Mouse (Mus musculus) ES-E14 (cell line): ENCODE measurements around the gene Cc2d2a. TPM values are rescaled to one million over a fixed set of nuclear protein-coding genes. Genes with fewer than 3 reads are reported as not detected.

Experiments
- DNase-seq: peaks from one replicate; pipeline ENCODE4 v3.0.0-alpha.2; 2013; ENCODE audit warnings: low read depth, low spot score
- H3K27ac ChIP-seq: 2 replicates; pipeline ENCODE4 v1.5.1; 2012; ENCODE audit warnings: low read depth, mild to moderate bottlenecking, low read length, moderate library complexity, mixed read lengths; ENCODE audit not compliant: poor library complexity, insufficient read depth, severe bottlenecking
- H3K36me3 ChIP-seq: 2 replicates; pipeline ENCODE4 v1.6.1; 2012; ENCODE audit warnings: mild to moderate bottlenecking, low read length, moderate library complexity, mixed read lengths; ENCODE audit not compliant: control insufficient read depth, poor library complexity, insufficient read depth, severe bottlenecking
- H3K4me1 ChIP-seq, 2 experiments: fragments of 150-350 bp in 1 of 2; sonication (generic) in 1 of 2; 2 replicates each; pipeline ENCODE4 v1.6.1; 2012; ENCODE audit warnings: low read length in 2 of 2, mild to moderate bottlenecking in 1 of 2, mixed read lengths in 1 of 2; ENCODE audit not compliant: control insufficient read depth in 2 of 2, insufficient read depth in 2 of 2, poor library complexity in 1 of 2
- H3K4me3 ChIP-seq, 2 experiments: fragments of 150-350 bp in 1 of 2; sonication (generic) in 1 of 2; 2 replicates each; pipeline ENCODE4 v1.5.1; 2012; ENCODE audit warnings: low read length in 2 of 2, low read depth in 1 of 2, mild to moderate bottlenecking in 1 of 2, mixed read lengths in 1 of 2; ENCODE audit not compliant: insufficient read depth in 1 of 2, poor library complexity in 1 of 2, severe bottlenecking in 1 of 2
- H3K9ac ChIP-seq: 2 replicates; pipeline ENCODE4 v1.6.1; 2012; ENCODE audit warnings: low read depth, mild to moderate bottlenecking, low read length, mixed read lengths; ENCODE audit not compliant: poor library complexity, insufficient read depth, severe bottlenecking
- H3K9me3 ChIP-seq: fragments of 150-350 bp; sonication (generic); 2 replicates; pipeline ENCODE4 v1.6.1; 2012; ENCODE audit warnings: low read depth, mild to moderate bottlenecking, low read length; ENCODE audit not compliant: control insufficient read depth, insufficient read depth
- CHD2 ChIP-seq: IDR thresholded peaks from 2 replicates; pipeline ENCODE4 v1.6.1; 2014; ENCODE audit warnings: mild to moderate bottlenecking, low read depth, low read length, inconsistent platforms
- HCFC1 ChIP-seq: IDR thresholded peaks from 2 replicates; pipeline ENCODE4 v1.6.1; 2012; ENCODE audit warnings: low read length, inconsistent platforms, borderline replicate concordance; ENCODE audit not compliant: insufficient read depth
- MAFK ChIP-seq: IDR thresholded peaks from 2 replicates; pipeline ENCODE4 v1.6.1; 2014; ENCODE audit warnings: mild to moderate bottlenecking, low read depth, low read length, inconsistent platforms; ENCODE audit not compliant: insufficient read depth
- ZC3H11A ChIP-seq: IDR thresholded peaks from 2 replicates; pipeline ENCODE4 v1.6.1; 2012; ENCODE audit warnings: low read depth, mild to moderate bottlenecking, inconsistent platforms, low read length, borderline replicate concordance
- ZNF384 ChIP-seq: IDR thresholded peaks from 2 replicates; pipeline ENCODE4 v1.6.1; 2012; ENCODE audit warnings: low read depth, low read length, inconsistent platforms
- in situ Hi-C, 2 experiments: fragments of 600-800 bp; cut with MboI; formaldehyde crosslinking; loops; one replicate each; pipeline ENCODE4 v1.15.1; 2025; ENCODE audit warnings: low sequenced_read_pairs in 2 of 2, inconsistent platforms in 1 of 2; ENCODE audit not compliant: unreplicated experiment in 2 of 2
- total RNA-seq: library from RNA; depleted of rRNA; stranded (reverse); fragments of 300-350 nt; gene quantifications from 2 replicates; pipeline ENCODE4 v1.2.3, GENCODE M21; 2012; rRNA removed

Cc2d2a gene
- total RNA-seq, 1 experiment: 6.0 TPM

DNA sequence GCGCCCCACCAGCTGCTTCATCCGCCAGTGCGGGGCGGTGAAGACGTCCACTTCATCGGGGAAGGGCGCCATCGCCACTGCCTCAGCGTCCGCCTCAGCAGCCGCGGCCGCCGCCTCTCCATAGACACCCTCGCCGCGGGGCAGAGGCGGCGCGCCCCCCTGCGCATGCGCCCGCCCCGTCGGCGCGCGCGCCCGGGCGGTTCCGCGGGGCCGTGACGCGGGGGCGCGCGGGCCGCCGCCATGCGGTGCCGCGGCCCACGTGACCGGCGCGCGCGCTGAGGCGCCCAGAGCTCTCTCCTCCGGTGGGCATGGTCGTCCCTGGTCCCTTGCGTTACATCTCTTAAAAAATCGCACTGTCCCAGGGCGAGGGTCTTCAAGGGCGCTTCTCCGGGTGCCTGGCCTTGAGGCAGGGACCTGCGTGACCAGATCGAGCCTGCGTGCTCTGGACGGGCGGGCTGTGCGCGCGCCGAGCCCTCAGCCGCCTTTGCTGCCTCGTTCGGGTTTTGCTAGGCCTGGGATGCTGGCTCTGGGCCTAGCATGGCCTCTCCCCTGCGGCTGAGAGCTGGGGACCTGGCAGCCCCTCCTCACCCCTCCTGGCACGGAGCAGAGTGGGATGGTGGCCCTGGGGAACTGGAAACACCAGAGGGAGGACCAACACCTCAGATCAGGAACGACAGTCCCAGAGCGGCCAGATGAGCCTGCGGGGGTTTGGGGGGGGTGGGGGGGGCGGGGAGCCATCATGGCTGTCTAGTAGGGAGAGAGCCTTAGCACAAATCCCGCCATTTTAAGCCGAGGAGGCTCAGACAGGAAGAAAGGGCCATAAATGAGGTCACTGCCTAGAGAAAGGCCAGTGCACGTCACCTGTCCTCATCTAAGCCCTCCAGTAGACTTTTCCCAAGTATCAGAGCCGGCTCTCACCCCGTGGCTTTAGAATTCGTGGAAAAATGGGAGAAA, 120.1 kb downstream of the Cc2d2a start:
- Histone ChIP-seq H3K4me1 (peaks cover 2 to 6% of the 10 kb centered on the region in 2 experiments; a peak in 2 of 4 replicates), H3K9ac (peak overlapping the region; percentile 95), H3K27ac (peak overlapping the region; percentile 89), H3K9me3 (no peaks in the 10 kb centered on the region), H3K36me3 (no peaks in the 10 kb centered on the region), H3K4me3 (peak overlapping the region; percentile 90 to 92)
- TF ChIP-seq HCFC1 (peak; percentile 59; the same call in 1 of the 2 replicates), CHD2 (no peak), ZC3H11A (no peak)
- in situ Hi-C loops: no loop called here
- peak; percentile 43 for DNase-seq

DNA sequence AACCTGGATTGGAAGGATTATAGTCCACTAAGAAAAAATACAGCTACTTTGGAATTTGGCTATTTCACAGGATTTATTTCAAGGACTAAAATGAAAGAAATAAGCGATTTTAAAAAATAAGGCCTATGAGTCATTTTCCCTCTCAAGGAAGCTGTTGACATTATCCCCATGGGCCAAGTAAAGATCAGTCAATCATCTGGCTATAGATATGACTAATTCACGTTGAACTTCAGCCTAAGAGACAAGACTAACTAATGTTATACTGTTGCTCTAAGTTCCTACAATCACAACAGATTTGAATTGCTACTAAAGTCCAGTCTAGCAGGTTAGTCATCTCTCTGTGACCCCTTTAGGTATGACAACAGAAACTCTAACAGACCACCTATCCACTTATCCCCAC, 121.8 kb downstream of the Cc2d2a start:
- no peak for TF ChIP-seq CHD2
- H3K27ac ChIP-seq: no peak overlapping the region
- H3K4me3 ChIP-seq: no peak overlapping the region
- H3K36me3 ChIP-seq: no peaks in the 10 kb centered on the region
- no peak overlapping the region for H3K9ac ChIP-seq
- in situ Hi-C loops: no loop called here
- no peak for DNase-seq
- H3K4me1 ChIP-seq: peaks cover 2 to 6% of the 10 kb centered on the region in 2 experiments; a peak in 2 of 4 replicates
- no peaks in the 10 kb centered on the region for H3K9me3 ChIP-seq

DNA sequence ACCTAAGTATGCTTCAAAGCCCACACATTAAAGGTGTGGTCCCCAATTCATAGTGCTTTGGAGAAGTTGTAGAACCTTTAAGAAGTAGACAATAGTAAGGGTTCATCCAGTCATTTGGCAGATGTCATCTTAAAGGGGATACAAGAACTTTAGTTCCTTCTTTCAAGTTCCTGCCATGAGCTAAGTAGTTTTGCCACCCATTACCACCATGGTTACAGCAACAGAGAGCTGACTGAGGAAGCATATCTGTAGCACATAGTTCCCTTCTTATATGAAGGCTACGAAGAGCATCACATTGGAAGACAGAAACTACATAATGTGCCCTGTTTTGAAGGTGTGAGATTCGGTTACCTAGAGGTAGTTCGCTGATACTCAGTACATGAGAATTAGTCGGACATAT, 124.5 kb downstream of the Cc2d2a start:
- TF ChIP-seq HCFC1 (no peak), ZNF384 (no peak), CHD2 (no peak), MAFK (no peak), ZC3H11A (no peak)
- Histone ChIP-seq H3K9me3 (no peaks in the 10 kb centered on the region), H3K9ac (no peak overlapping the region), H3K4me1 (peaks cover 0 to 3% of the 10 kb centered on the region in 2 experiments; a peak in 1 of 4 replicates), H3K4me3 (no peak overlapping the region), H3K36me3 (no peaks in the 10 kb centered on the region), H3K27ac (no peak overlapping the region)
- in situ Hi-C loops: no loop called here
- DNase-seq: no peak

DNA sequence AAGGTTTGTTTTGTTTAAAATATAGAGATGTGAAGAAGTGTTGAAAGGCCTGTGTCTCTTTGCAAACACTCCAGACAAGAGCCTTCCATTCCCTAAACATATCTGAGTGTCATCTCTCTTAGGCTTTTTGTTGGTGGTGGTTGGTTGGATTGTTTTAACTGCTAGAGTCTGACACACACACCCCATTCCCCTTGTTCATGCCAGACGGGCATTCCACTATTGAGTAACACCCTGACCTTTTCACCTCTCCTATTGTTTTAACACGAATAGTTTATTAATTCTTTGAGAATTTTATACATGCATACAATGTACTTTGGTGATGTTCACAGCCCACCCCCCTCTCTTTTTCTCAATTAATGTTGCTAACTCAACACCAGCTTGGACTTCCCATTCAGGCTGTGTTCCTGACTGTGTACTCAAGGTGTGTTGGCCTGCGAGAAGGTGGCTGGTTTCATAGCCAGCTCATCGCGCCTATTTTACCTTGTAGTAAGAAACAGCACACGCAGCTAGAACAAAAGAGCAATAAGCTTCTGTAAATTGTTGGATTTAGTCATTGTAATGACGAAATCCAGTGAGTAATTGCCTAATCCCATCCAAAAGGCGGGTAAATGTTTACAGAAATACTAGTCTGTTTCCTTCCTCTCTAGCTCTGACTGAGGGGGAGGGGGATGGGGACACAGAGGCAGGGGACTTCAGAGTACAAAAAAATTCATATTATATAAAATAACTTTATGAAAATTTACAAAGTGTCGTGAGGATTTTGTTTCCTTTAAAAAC, 126.0 kb downstream of the Cc2d2a start:
- no peaks in the 10 kb centered on the region for H3K9me3 ChIP-seq
- in situ Hi-C loops: no loop called here
- no peak overlapping the region for H3K4me3 ChIP-seq

More for the DNA sequence above, 126.0 kb downstream of the Cc2d2a start:
- DNase-seq: no peak
- peaks cover 0 to 1% of the 10 kb centered on the region in 2 experiments; a peak in 1 of 4 replicates for H3K4me1 ChIP-seq
- no peaks in the 10 kb centered on the region for H3K36me3 ChIP-seq
- H3K9ac ChIP-seq: no peak overlapping the region
- TF ChIP-seq MAFK: no peak
- TF ChIP-seq ZC3H11A: no peak
- H3K27ac ChIP-seq: no peak overlapping the region

Other genes with a start within 250 kb of the Cc2d2a start
- not detected in 2 replicates for gene C1qtnf7, start 146.8 kb upstream of the Cc2d2a start, total RNA-seq
- gene Bst1, start 156.5 kb downstream of the Cc2d2a start, total RNA-seq: 1.1 and 3.3 TPM in 2 replicates
- gene Fbxl5, start 159.3 kb downstream of the Cc2d2a start, total RNA-seq: 46.0 and 46.9 TPM in 2 replicates
- 11.2 TPM in 2 replicates for gene Cd38, start 206.2 kb downstream of the Cc2d2a start, total RNA-seq